Comparison of ENCODE assay signal across 19 mouse cellular contexts in genomic region chr2:129116368-129116739, GRCm38 (mm10). TPM values are rescaled to one million over a fixed set of nuclear protein-coding genes. Genes with fewer than 3 reads are reported as not detected.
A peak's percentile ranks its signal among the peaks of the same experiment; 100 is the strongest.
DNase-seq lines count a peak whose midpoint lies in the region; ATAC-seq and TF ChIP-seq lines count a peak whose summit lies in the region.
"Had no signal": no experiment of that assay in that cellular context is flagged by ENCODE, and none has a peak within 500 bp of the region (broad histone marks: within the 10 kb centered on the region; RNA-seq: fewer than 3 reads in every experiment).

No protein-coding gene starts in this region.

- H3K9me3 ChIP-seq in kidney, embryonic 16.5 days (ENCODE audit: low read length), result no peaks in the 10 kb centered on the region
- H3K9me3 ChIP-seq: embryonic facial prominence, embryonic 15.5 days; forebrain, embryonic 13.5 days; heart, embryonic 10.5 days; hindbrain, embryonic 12.5 days had no signal

- no peak overlapping the region for H3K4me2 ChIP-seq in kidney, embryonic 16.5 days (replicated peaks; ENCODE audit: low read depth, low read length)
- H3K4me2 ChIP-seq: embryonic facial prominence, embryonic 15.5 days; forebrain, embryonic 13.5 days; hindbrain, embryonic 12.5 days had no signal

- no peak for TF ChIP-seq POLR2A in kidney, adult 2 months (IDR thresholded peaks at IDR 0.05; ENCODE audit: low read depth, low read length)

- WGBS in kidney, adult 2 months, result 43% methylated on average over 1 of the region's 1 CpGs
- 88% methylated on average over 1 of the region's 1 CpGs for WGBS in kidney, embryonic 16.5 days

- no peak overlapping the region for H3K9ac ChIP-seq in kidney, embryonic 16.5 days (replicated peaks; ENCODE audit: low read length)
- H3K9ac ChIP-seq: embryonic facial prominence, embryonic 15.5 days; forebrain, embryonic 13.5 days; hindbrain, embryonic 12.5 days had no signal

- H3K4me1 ChIP-seq in kidney, adult 2 months (ENCODE audit: control insufficient read depth, insufficient read depth, low read length), result peaks cover 8% of the 10 kb centered on the region; the same call in 1 of the 2 replicates
- no peaks in the 10 kb centered on the region; the same call in 1 of the 2 replicates for H3K4me1 ChIP-seq in kidney, embryonic 16.5 days (ENCODE audit: insufficient read depth, low read length)
- H3K4me1 ChIP-seq: embryonic facial prominence, embryonic 15.5 days; forebrain, embryonic 13.5 days; heart, embryonic 10.5 days; hindbrain, embryonic 12.5 days had no signal

- no peak overlapping the region for H3K4me3 ChIP-seq in kidney, adult 2 months (ENCODE audit: insufficient read depth, low read depth, low read length)
- H3K4me3 ChIP-seq in kidney, embryonic 16.5 days (ENCODE audit: low read length), result no peak overlapping the region
- H3K4me3 ChIP-seq: embryonic facial prominence, embryonic 15.5 days; forebrain, embryonic 13.5 days; heart, embryonic 10.5 days; hindbrain, embryonic 12.5 days had no signal

- in situ Hi-C loops in Patski (cut with MboI; ENCODE audit: low pct_unique_long_range_greater_than_20kb), result no loop called here

- H3K27me3 ChIP-seq in Patski, result no peaks in the 10 kb centered on the region
- no peaks in the 10 kb centered on the region for H3K27me3 ChIP-seq in kidney, adult 2 months (replicated peaks; ENCODE audit: control insufficient read depth, insufficient read depth, low read length)
- no peaks in the 10 kb centered on the region for H3K27me3 ChIP-seq in kidney, embryonic 16.5 days (ENCODE audit: insufficient read depth, low read length)
- H3K27me3 ChIP-seq: embryonic facial prominence, embryonic 15.5 days; forebrain, embryonic 13.5 days; hindbrain, embryonic 12.5 days had no signal

- H3K27ac ChIP-seq in kidney, adult 2 months (ENCODE audit: insufficient read depth, low read depth, low read length), result peak overlapping the region; percentile 88
- H3K27ac ChIP-seq in kidney, embryonic 16.5 days (ENCODE audit: low read length), result peak overlapping the region; percentile 81
- H3K27ac ChIP-seq: embryonic facial prominence, embryonic 15.5 days; forebrain, embryonic 13.5 days; heart, embryonic 10.5 days; hindbrain, embryonic 12.5 days had no signal

- peak; percentile 61 for ATAC-seq in Patski
- peak; percentile 92 for ATAC-seq in kidney, embryonic 16.5 days (ENCODE audit: low FRiP score, low TSS enrichment)
- ATAC-seq in erythroblast, adult 5-6 weeks (replicated peaks; ENCODE audit: low FRiP score, poor library complexity, severe bottlenecking), result no peak
- ATAC-seq: forebrain, embryonic 13.5 days; hindbrain, embryonic 16.5 days had no signal

- CTCF ChIA-PET in Patski (lab: Charles Lee), result interaction anchor here (1.0 to 1.5 kb wide), 3 partner anchors 11 to 13 kb away, joined by 3 to 5 read pairs (median 3); partner anchors contain the start of gene Chchd5

- POLR2A ChIA-PET in Patski (lab: Charles Lee), result interaction anchor here (1.2 kb wide), 1 partner anchor 14 kb away, joined by 3 read pairs; no protein-coding TSS in a partner anchor

- peaks cover 1% of the 10 kb centered on the region for H3K36me3 ChIP-seq in kidney, adult 2 months (ENCODE audit: control insufficient read depth, insufficient read depth, low read length)
- peaks cover 79% of the 10 kb centered on the region for H3K36me3 ChIP-seq in kidney, embryonic 16.5 days (ENCODE audit: insufficient read depth, low read length)

- TF ChIP-seq CTCF in Patski (IDR thresholded peaks at IDR 0.05), result no peak
- no peak for TF ChIP-seq CTCF in kidney, adult 2 months (conservative IDR thresholded peaks at IDR 0.05; ENCODE audit: insufficient read depth, insufficient read length, low read depth, low read length)

- DNase-seq in Patski (ENCODE audit: low read depth, low spot score), result no peak
- DNase-seq in kidney, adult 2 months, result peak; percentile 81
- peak; percentile 48 to 71 for DNase-seq in kidney, postnatal 36 days
- DNase-seq in ovary, postnatal 14 days (ENCODE audit: low spot score), result no peak
- DNase-seq: adrenal gland, adult 8-10 months; adrenal gland, postnatal 36 days; cerebellum, adult 2 months; cerebellum, postnatal 14 days; embryo, embryonic 11 days; heart, adult 18-20 months; heart, postnatal 10 days; heart, postnatal 4 days had no signal

RNA-seq across cellular contexts. Expression of gene Chchd5, which starts 13.1 kb away (rescaled TPM):
- polyA plus RNA-seq in Patski (2021), result 20.5 TPM
- polyA plus RNA-seq in kidney, adult 2 months (2012; rRNA removed), result 43.1 and 46.8 TPM in 2 replicates
- polyA plus RNA-seq in kidney, embryonic 16.5 days (2015; fragmentation: Nextera tagmentation; extraction: Ambion mirVana), result 26.1 and 27.0 TPM in 2 replicates
- 3.5 and 7.5 TPM in 2 replicates for total RNA-seq in erythroblast, adult 5-6 weeks (2015; ENCODE audit: low replicate concordance)
- 2.8 and 6.9 TPM in 2 replicates for total RNA-seq in erythroblast, adult 5-6 weeks (2017; ENCODE audit: low replicate concordance)

RNA-seq across cellular contexts. Expression of gene Polr1b, which starts 15.6 kb away (rescaled TPM):
- polyA plus RNA-seq in Patski (2021), result 26.7 TPM
- polyA plus RNA-seq in kidney, adult 2 months (2012; rRNA removed), result 16.7 and 17.3 TPM in 2 replicates
- polyA plus RNA-seq in kidney, embryonic 16.5 days (2015; fragmentation: Nextera tagmentation; extraction: Ambion mirVana), result 27.2 and 33.4 TPM in 2 replicates
- total RNA-seq in erythroblast, adult 5-6 weeks (2015; ENCODE audit: low replicate concordance), result 1.0 and 4.4 TPM in 2 replicates
- total RNA-seq in erythroblast, adult 5-6 weeks (2017; ENCODE audit: low replicate concordance), result 4.9 and 5.3 TPM in 2 replicates

RNA-seq across cellular contexts. Expression of gene Ttl, which starts 50.6 kb away (rescaled TPM):
- 18.1 TPM for polyA plus RNA-seq in Patski (2021)
- 6.3 and 6.6 TPM in 2 replicates for polyA plus RNA-seq in kidney, adult 2 months (2012; rRNA removed)
- polyA plus RNA-seq in kidney, embryonic 16.5 days (2015; fragmentation: Nextera tagmentation; extraction: Ambion mirVana), result 13.4 TPM in 2 replicates
- 0.63 TPM in 1 of 2 replicates, not detected in the other for total RNA-seq in erythroblast, adult 5-6 weeks (2015; ENCODE audit: low replicate concordance)
- total RNA-seq in erythroblast, adult 5-6 weeks (2017; ENCODE audit: low replicate concordance), result 0.84 and 2.1 TPM in 2 replicates

Comparison
In these comparisons a context has a peak if more than half of its experiments do, and no peak if none do; other contexts are left out.
1. DNase-seq: peak in kidney, adult 2 months (single experiment) and kidney, postnatal 36 days (2 of 2); none in Patski (single experiment) and ovary, postnatal 14 days (single experiment).